Mouse (Mus musculus) CD4-positive helper T cell, adult 2 months (primary cell): Measurements from ENCODE around the gene Gm266.

Source experiments
- DNase-seq: peaks from one replicate; pipeline ENCODE4 v3.0.0-alpha.2; 2012; ENCODE audit warnings: low read depth, missing footprints, low spot score

The Gm266 gene

GRCm38 (mm10) chr12:111454543-111455280, 30.9 kb downstream of the Gm266 start:
- DNase-seq, result no peak

- no peak for DNase-seq
Measured at GRCm38 (mm10) chr12:111454021-111454420, 31.6 kb downstream of the Gm266 start.

DNA sequence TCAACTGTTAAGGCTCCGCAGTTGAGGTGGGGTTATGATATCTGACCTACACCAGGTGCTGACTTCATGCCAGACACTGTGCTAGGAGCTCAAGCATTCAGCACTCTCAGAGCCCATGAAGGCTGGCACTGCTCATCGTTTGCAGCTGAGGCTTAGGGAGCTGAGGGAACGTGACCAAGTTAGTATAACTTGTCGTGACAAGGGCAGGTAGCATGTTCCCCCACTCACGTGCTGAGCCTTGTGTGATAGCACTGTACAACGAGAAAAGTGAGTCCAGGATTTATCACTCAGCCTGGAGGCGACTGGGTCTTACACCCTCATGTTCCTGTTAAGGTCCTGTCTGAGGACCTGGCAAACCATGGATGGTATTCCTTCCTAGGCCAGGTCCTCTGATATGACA, 34.1 kb downstream of the Gm266 start:
- no peak for DNase-seq

- DNase-seq, result no peak
Measured at GRCm38 (mm10) chr12:111450359-111450758, 35.3 kb downstream of the Gm266 start.

GRCm38 (mm10) chr12:111448931-111449705, 36.5 kb downstream of the Gm266 start:
- DNase-seq, result no peak

DNA sequence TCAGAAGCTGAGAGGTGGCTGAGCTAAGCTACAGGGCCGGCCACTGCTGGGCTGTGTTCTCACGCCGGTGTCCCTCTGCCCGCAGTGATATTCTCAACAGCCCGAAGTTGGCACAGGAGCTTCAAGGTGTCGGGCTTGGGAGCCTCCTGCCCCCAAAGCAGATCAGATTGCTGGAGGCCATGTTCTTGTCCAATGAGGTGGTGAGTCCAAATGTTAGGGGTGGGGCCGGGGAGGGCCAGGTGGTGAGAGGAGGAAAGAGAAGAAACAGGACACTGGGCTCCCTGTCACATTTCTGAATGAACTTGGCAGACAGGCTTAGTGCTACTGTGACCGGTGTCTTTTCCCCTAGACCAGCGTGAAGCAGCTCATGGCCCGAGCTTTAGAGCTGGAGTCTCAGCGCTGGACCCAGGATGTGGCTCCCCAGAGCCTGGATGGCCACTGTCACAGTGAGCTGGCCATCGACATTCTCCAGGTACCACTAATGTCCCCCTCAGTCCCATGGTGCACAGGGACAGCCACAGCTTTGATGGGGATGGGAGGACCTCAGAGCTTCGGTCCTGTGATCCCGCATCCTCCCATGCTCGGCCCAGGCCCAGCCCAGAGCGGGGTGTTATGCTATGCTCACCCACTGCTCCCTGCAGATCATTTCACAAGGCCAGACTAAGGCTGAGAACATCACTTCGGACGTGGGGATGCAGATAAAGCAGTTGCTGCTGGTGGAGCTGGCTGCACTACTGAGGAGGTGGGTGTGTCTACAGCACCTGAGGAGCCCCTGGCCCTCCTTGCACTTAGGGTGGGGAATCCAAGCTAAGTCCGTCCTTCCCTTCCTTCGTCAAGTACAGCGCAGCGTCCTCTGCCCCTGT, 37.5 kb downstream of the Gm266 start:
- DNase-seq, result no peak

- DNase-seq, result no peak
Measured at GRCm38 (mm10) chr12:111447350-111447749, 38.3 kb downstream of the Gm266 start.

DNA sequence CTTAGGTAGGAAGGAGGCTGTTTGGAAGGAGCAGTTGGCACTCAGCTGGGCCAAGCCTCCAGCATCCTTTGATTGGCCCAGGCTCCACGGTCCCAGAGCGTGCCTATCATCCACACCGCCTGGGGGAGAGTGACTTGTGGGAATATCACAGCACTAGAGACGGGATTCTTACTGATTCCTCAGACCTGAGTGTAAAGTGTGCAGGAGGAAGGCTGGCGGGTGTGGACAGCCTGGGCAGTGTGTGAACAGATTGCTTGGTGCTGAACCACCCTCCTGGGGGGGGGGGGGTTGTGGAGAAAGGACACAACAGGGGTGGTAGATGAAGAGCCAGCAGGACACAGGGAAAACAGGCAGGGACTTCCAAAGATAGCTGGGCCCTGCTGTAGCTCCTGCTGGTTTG, 38.9 kb downstream of the Gm266 start:
- DNase-seq, result no peak

DNA sequence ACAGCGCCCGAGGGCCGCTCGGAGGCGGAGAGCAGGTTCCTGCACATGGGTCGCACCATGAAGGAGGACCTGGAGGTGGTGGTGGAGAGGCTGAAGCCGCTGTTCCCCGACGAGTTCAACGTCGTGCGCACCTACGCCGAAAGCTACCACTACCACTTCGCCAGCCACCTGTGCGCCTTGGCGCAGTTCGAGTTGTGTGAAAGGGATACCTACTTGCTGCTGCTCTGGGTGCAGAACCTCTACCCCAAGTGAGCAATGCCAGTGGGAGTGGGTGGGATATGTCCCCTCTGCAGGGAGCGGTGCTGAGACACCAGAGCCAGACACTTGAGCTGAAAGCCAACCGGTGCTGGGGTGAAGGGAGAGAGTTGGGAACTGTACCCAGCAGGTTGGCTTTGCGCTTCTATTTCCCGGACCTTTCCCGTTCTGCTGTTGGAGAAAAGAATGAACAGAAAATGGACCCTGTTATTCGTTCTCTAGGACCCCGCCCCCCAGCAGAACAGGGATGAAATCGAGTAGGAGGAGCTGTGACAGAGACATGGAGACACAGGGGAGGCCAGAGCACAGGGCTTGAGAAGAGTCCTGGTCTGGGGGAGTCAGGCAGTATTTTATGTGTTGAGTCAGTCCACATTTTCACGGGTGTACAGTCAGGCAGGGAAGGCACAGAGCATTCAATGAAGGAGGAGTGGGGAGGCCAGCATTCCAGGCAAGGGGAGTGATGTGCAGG, 39.6 kb downstream of the Gm266 start:
- no peak for DNase-seq

- no peak for DNase-seq
Measured at GRCm38 (mm10) chr12:111445161-111445889, 40.3 kb downstream of the Gm266 start.

GRCm38 (mm10) chr12:111443921-111444831, 41.4 kb downstream of the Gm266 start:
- no peak for DNase-seq

GRCm38 (mm10) chr12:111443011-111443870, 42.4 kb downstream of the Gm266 start:
- no peak for DNase-seq

DNA sequence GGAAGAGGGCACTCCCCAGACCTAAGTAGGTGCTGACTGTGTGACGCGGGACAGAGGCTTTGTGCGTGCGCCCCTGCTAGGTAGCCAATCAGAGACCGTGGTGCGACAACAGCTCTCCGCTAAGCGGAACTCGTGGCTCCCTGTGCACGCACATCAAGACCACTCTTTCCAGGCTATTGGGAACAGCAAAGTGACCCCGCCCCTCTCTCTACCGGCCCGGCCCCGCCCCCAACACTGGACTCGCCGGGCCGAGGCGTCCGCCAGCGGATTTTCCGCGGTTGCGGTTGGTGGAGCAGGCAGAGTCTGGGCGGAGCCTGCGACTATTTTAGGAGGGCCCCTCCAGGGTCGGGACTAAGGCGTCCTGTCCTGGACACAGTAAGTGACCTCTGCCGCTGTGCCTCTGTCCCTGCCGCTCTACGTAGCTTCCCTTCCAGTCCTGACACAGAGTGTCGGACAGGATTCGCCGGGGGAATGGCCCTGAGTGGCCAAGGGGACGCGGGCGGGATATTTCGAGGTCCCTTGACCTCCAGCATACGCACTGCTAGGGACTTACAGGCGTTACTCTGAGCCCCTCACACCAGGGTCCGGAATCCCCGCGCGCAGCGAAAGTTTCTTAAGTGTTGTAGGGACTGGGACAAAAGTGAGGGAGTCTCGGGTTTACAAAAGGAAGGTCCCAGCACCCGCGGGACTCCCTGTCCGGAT, 43.2 kb downstream of the Gm266 start, which contains the start of gene Tnfaip2:
TSS of gene Tnfaip2 (plus strand) at position 161 of the 702 bp plus-strand sequence.
- DNase-seq, result peak; percentile 16

- no peak for DNase-seq
Measured at GRCm38 (mm10) chr12:111441523-111441922, 44.1 kb downstream of the Gm266 start.

- no peak for DNase-seq
Measured at GRCm38 (mm10) chr12:111440701-111441373, 44.8 kb downstream of the Gm266 start.

GRCm38 (mm10) chr12:111438850-111439249, 46.8 kb downstream of the Gm266 start:
- DNase-seq, result no peak

DNA sequence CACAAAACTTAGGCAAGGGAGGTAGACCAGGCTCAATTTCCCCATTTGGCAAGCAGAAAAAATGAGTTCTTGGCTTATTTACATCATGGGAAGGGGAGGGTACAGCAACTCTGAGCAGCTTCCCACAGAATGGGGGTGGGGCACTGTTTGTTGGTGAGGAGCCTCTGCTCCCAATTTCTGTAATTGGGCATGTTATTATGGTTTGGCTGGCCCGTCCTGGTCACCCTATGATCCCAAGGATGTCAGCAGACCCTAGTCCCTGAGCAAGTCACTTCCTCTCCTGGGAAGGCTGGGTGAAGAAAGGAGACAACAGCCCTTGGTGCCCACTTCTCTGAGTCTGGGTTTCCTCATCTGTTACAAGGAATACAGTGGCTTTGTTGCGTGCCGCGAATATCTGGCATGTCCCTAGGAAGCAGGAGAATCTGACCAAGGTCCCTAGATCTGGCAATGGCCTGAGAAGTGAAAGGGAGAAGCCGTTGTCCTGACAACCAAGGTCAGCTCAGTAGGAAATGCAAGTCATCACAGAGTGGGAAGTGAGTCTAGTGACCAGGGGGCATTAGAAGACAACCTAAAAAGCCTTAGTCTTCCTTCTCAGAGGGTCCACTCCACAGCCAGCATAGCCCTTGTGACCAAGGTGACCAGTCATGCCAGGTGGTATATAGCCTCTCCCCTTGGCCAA, 48.3 kb downstream of the Gm266 start:
- DNase-seq, result no peak
